Mouse (Mus musculus): ENCODE results near the gene Mroh2a. TPM values are rescaled to one million over a fixed set of nuclear protein-coding genes. Genes with fewer than 3 reads are reported as not detected.

Gene Mroh2a
- polyA plus RNA-seq, 1 experiment from 2014 or later: 1.4 TPM

DNA sequence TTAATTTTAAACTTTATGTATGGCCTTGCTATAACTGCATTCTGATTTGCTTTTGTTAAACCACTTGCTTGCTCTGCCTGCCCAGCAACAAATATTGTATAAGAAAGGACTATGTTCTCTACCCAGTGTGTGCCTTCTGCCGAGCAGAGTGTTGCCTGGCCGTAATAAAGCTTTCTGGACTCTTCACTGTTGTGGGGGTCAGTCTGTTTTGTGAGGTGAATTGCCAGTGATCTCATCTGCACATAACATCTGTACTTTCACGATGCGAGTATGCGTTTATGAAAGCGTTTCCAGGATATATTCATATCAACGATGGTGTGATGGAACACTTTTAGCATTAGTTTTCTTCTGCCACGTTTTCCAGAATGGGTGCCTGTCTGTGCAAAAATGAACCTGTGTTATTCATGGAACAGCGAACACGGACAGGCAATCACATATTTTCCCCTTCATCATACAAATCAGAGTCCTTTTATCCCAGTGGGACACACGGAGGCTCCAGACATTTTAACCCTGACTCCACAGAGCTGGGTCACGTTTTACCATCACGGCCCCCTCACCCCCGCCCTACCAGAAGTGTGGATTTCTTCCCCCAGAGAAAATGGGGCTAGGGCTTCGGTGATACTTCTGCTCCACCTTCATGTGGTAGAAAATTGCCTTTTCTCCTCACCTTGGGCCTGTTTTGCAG, 53.4 kb downstream of the Mroh2a start:
- Histone ChIP-seq H3K4me1 (ENCODE audit: control insufficient read depth, insufficient read depth, low read length) (peaks cover 18% of the 10 kb centered on the region), H3K27ac (ENCODE audit: low read depth, low read length) (no peak overlapping the region), H3K9ac (ENCODE audit: low read depth, low read length) (no peak overlapping the region), H3K9me3 (ENCODE audit: control insufficient read depth, low read length) (peaks cover 19% of the 10 kb centered on the region), H3K4me2 (replicated peaks; ENCODE audit: low read depth, low read length) (no peak overlapping the region), H3K27me3 (ENCODE audit: control insufficient read depth, insufficient read depth, low read length) (no peaks in the 10 kb centered on the region), H3K36me3 (ENCODE audit: control insufficient read depth, insufficient read depth, low read length) (peaks cover 9% of the 10 kb centered on the region; the same call in 1 of the 2 replicates), H3K4me3 (ENCODE audit: low read length) (no peak overlapping the region)
- WGBS: 76% methylated on average over 15 of the region's 15 CpGs
- no peak for ATAC-seq (ENCODE audit: low FRiP score, low TSS enrichment)

DNA sequence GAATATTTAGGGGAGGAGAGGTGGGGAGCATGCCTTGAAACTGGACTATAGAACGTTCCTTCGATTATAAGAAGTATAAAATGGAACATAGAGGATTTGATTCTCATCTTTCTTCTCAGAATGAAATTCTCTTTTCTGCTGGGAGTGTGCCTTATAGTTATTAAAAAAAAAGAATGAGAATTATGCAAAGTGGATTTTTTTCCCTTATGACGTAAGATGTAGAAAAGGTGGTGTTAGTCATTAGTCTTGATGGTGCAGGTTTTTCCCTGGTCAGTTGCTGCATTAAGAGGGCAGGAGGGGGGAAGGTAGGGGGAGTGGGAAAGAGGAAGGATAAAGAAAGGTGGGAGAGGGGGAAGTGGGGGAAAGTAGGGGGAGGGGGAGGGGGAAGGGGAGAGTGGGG, 55.5 kb downstream of the Mroh2a start:
- no peaks in the 10 kb centered on the region for H3K27me3 ChIP-seq (ENCODE audit: control insufficient read depth, insufficient read depth, low read length)
- no peak for ATAC-seq (ENCODE audit: low FRiP score, low TSS enrichment)
- no peak overlapping the region for H3K4me3 ChIP-seq (ENCODE audit: low read length)
- H3K9ac ChIP-seq (ENCODE audit: low read depth, low read length): no peak overlapping the region
- no peaks in the 10 kb centered on the region for H3K36me3 ChIP-seq (ENCODE audit: control insufficient read depth, insufficient read depth, low read length)
- 0 out of 2 replicates have a peak, but pooled peaks cover 2% of the 10 kb centered on the region for H3K4me1 ChIP-seq (ENCODE audit: control insufficient read depth, insufficient read depth, low read length)
- H3K27ac ChIP-seq (ENCODE audit: low read depth, low read length): no peak overlapping the region
- 65% methylated on average over 3 of the region's 3 CpGs for WGBS
- no peak overlapping the region for H3K4me2 ChIP-seq (replicated peaks; ENCODE audit: low read depth, low read length)
- H3K9me3 ChIP-seq (ENCODE audit: control insufficient read depth, low read length): peaks cover 32% of the 10 kb centered on the region

DNA sequence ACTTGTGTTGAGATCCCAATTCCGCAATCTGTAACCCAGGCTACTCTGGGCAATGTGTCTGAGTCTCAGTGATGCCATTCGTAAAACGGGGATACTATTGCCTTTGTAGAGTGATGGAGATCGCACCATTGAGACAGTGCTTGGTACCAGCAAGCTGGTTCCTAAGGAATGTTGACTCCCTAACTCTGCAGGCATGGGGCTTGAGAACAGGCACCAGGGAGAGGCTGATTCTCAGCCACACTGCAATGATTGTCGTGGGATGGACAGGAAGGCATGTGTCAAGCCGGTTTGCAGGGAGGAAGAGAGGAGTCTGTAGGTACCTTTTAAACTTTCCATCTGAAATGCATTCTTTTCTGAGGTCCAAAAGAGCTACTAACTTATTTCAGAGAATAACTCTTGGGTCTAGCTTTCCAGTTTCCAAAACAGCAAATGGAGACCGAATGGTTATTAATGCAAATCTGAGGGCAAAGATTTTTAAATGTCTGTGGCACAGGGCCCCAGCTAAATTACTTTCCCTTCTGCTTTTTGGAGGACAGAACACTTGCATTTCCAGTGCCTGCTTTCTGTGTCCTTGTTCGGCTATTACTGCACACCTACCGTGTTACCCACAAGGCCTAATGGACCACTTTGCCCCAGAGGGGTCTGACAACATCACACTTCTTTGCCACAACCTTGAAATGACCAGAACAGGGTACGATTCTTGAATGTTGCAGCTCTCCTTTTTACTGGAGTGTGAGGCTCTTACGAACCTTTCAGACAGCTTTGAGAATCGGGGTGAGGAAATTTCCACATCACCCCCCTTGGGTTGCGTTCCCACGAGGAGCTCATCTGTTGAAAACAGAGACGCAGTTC, 56.8 kb downstream of the Mroh2a start:
- ATAC-seq (ENCODE audit: low FRiP score, low TSS enrichment): no peak
- H3K27ac ChIP-seq (ENCODE audit: low read depth, low read length): no peak overlapping the region
- no peak overlapping the region for H3K4me3 ChIP-seq (ENCODE audit: low read length)
- peaks cover 44% of the 10 kb centered on the region for H3K9me3 ChIP-seq (ENCODE audit: control insufficient read depth, low read length)
- no peak overlapping the region for H3K4me2 ChIP-seq (replicated peaks; ENCODE audit: low read depth, low read length)
- H3K4me1 ChIP-seq (ENCODE audit: control insufficient read depth, insufficient read depth, low read length): no peaks in the 10 kb centered on the region
- H3K27me3 ChIP-seq (ENCODE audit: control insufficient read depth, insufficient read depth, low read length): no peaks in the 10 kb centered on the region
- no peak overlapping the region for H3K9ac ChIP-seq (ENCODE audit: low read depth, low read length)
- 80% methylated on average over 15 of the region's 15 CpGs for WGBS
- H3K36me3 ChIP-seq (ENCODE audit: control insufficient read depth, insufficient read depth, low read length): no peaks in the 10 kb centered on the region

DNA sequence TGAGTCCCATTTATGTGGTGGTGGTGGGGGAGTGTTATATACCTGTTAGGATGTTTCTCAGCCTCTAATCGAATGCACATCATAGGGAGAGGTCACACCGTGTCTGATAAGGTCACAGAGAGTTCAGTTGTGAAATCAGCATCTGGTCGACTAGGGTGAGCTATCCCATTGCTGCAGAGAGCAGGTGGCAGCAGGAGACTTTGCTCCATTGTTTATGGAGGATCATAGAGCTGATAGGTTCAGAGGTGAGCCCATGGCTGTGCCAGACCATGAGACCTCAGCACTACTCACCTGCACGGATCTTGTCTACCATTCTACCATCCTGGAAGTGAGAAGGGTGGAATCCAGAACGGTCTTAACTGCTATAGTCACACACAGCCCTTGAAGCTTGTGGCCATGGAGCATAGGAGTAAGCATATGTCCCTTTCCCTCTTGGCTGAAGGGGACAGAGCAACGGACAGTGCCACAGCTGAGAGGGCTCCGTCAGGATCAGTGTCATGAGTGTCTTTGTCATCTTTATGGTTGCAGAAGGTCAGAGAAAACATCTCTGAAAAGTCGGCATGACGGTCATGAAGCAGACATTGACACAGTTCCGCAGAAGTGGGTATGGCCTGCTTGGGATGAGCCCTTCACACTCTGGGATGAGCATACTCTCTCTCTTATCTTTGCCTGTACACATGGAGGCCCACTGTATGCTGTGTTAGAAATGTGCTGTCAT, 57.6 kb downstream of the Mroh2a start:
- Histone ChIP-seq H3K27ac (ENCODE audit: low read depth, low read length) (no peak overlapping the region), H3K27me3 (ENCODE audit: control insufficient read depth, insufficient read depth, low read length) (no peaks in the 10 kb centered on the region), H3K4me1 (ENCODE audit: control insufficient read depth, insufficient read depth, low read length) (no peaks in the 10 kb centered on the region), H3K36me3 (ENCODE audit: control insufficient read depth, insufficient read depth, low read length) (no peaks in the 10 kb centered on the region), H3K4me2 (replicated peaks; ENCODE audit: low read depth, low read length) (no peak overlapping the region), H3K4me3 (ENCODE audit: low read length) (no peak overlapping the region), H3K9ac (ENCODE audit: low read depth, low read length) (no peak overlapping the region), H3K9me3 (ENCODE audit: control insufficient read depth, low read length) (peaks cover 44% of the 10 kb centered on the region)
- 65% methylated on average over 10 of the region's 10 CpGs for WGBS
- no peak for ATAC-seq (ENCODE audit: low FRiP score, low TSS enrichment)

DNA sequence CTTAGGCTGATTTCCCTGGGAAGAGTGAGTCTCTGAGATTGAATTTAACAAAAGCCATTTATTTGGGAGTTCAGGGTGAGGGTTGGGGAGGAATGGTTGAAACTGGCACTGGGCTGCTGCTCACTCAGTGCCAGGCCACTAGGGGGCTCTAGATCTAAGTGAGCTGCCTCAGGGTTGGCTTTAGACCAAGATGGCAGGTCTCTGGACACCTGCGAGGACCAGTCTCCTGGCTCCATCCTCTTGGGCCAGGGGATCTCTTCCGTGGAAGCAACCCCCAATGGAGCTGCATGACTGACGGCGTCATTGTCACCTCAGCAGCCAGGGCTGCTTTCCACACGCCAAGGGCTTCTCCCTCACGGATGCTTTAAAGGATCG, 58.1 kb downstream of the Mroh2a start:
- ATAC-seq (ENCODE audit: low FRiP score, low TSS enrichment): no peak
- no peaks in the 10 kb centered on the region for H3K36me3 ChIP-seq (ENCODE audit: control insufficient read depth, insufficient read depth, low read length)
- H3K4me3 ChIP-seq (ENCODE audit: low read length): no peak overlapping the region
- 62% methylated on average over 7 of the region's 7 CpGs for WGBS
- H3K27me3 ChIP-seq (ENCODE audit: control insufficient read depth, insufficient read depth, low read length): no peaks in the 10 kb centered on the region
- H3K4me2 ChIP-seq (replicated peaks; ENCODE audit: low read depth, low read length): no peak overlapping the region
- no peak overlapping the region for H3K9ac ChIP-seq (ENCODE audit: low read depth, low read length)
- no peak overlapping the region for H3K27ac ChIP-seq (ENCODE audit: low read depth, low read length)
- peaks cover 45% of the 10 kb centered on the region for H3K9me3 ChIP-seq (ENCODE audit: control insufficient read depth, low read length)
- H3K4me1 ChIP-seq (ENCODE audit: control insufficient read depth, insufficient read depth, low read length): no peaks in the 10 kb centered on the region

DNA sequence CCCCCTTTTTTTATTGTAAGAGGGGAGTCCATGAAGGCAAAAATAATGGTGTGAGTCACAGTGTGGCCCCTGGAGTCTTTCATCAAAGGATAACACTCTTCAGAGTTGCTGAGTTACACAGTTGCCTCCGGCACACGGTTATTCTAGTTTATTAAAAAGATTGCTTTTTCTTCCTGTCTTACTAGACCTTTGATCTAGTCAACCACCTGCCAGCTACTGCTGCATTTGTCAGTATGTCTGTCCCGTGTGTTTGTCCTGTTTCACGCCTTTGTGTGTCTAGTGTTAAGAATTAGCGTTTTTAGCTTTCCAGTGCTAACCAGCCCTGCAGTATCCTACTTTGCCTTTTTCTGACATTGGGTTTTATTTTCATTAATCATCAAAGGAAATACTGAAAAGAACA, 58.9 kb downstream of the Mroh2a start:
- no peak overlapping the region for H3K4me3 ChIP-seq (ENCODE audit: low read length)
- no peak overlapping the region for H3K4me2 ChIP-seq (replicated peaks; ENCODE audit: low read depth, low read length)
- no peak overlapping the region for H3K9ac ChIP-seq (ENCODE audit: low read depth, low read length)
- H3K4me1 ChIP-seq (ENCODE audit: control insufficient read depth, insufficient read depth, low read length): no peaks in the 10 kb centered on the region
- peaks cover 52% of the 10 kb centered on the region for H3K9me3 ChIP-seq (ENCODE audit: control insufficient read depth, low read length)
- ATAC-seq (ENCODE audit: low FRiP score, low TSS enrichment): no peak
- H3K27me3 ChIP-seq (ENCODE audit: control insufficient read depth, insufficient read depth, low read length): no peaks in the 10 kb centered on the region
- no peaks in the 10 kb centered on the region for H3K36me3 ChIP-seq (ENCODE audit: control insufficient read depth, insufficient read depth, low read length)
- H3K27ac ChIP-seq (ENCODE audit: low read depth, low read length): no peak overlapping the region
- 71% methylated on average over 5 of the region's 5 CpGs for WGBS

DNA sequence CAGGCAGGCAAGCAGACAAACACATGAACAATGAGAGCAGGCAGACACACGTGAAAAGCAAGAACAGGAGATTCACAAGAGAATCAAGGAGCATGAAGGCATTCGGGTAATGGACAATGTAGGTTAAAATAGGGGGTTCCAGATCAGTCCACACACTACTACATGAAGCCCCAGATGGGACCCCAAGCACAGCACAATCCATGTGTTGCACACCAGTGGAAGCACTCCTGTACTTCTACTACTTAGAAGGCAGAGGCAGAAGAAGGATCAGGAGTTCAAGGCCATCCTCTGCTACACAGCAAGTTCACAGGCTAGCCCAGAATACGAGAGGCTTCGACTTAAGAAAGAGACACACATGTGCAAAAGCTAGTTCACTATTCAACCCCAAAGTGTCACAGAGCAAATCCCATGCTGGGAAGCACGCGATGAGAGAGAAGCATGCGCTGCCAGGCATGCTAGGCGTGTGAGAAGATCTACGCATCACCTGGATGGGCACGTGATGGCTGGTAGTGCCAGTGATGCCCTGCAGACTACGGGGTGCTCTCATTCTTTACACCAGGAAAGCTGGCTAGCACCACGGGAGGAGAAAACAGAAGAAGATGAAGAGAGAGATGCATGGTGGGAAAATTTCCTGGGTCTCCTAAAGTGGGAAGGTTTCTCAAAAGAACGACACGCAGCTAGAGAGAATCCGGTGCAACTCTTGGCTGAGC, 59.5 kb downstream of the Mroh2a start:
- no peak overlapping the region for H3K27ac ChIP-seq (ENCODE audit: low read depth, low read length)
- H3K4me1 ChIP-seq (ENCODE audit: control insufficient read depth, insufficient read depth, low read length): no peaks in the 10 kb centered on the region
- peaks cover 57% of the 10 kb centered on the region for H3K9me3 ChIP-seq (ENCODE audit: control insufficient read depth, low read length)
- no peak overlapping the region for H3K9ac ChIP-seq (ENCODE audit: low read depth, low read length)
- H3K27me3 ChIP-seq (ENCODE audit: control insufficient read depth, insufficient read depth, low read length): no peaks in the 10 kb centered on the region
- H3K4me3 ChIP-seq (ENCODE audit: low read length): no peak overlapping the region
- no peak for ATAC-seq (ENCODE audit: low FRiP score, low TSS enrichment)
- no peaks in the 10 kb centered on the region for H3K36me3 ChIP-seq (ENCODE audit: control insufficient read depth, insufficient read depth, low read length)
- 83% methylated on average over 15 of the region's 15 CpGs for WGBS
- H3K4me2 ChIP-seq (replicated peaks; ENCODE audit: low read depth, low read length): no peak overlapping the region

DNA sequence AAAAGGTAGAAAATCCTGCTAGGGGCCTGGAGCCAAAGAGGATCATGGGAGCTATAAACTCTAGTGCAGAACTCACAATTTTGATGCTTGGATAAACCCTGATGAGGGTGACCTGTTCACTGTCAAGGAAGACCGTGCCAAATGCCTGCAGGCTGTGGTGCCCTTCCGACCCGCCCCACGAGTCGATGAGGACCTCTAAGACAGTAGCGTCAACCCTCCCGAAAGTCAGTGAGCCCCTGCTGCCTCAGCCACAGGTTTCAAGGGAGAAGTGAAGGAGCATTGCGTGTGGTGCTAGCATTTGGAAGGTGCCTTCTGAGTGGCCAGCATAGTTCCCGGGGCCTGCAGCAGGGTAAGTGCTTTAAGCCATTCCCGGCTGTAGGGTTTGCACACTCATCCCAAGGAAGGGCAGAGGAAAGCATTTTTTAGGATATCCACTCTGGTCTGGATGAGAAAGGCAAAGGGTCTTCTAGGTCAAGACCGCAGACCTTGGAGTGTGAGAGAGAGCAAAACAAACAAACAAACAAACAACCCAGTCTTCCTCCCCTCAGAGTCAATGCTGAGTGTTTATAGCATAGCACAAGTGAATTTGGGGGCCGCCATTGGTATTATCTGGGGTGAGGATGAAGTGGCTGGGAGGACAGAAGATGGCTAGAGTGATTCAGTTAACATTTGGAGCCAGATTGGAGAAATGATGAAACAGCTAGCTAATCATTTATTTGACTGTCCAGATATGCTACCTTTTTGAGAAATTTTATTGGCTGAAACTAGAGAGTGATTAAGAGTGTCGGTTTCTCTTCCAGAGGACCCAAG, 60.3 kb downstream of the Mroh2a start:
- Histone ChIP-seq H3K36me3 (ENCODE audit: control insufficient read depth, insufficient read depth, low read length) (no peaks in the 10 kb centered on the region), H3K4me2 (replicated peaks; ENCODE audit: low read depth, low read length) (no peak overlapping the region), H3K9me3 (ENCODE audit: control insufficient read depth, low read length) (peaks cover 65% of the 10 kb centered on the region), H3K9ac (ENCODE audit: low read depth, low read length) (no peak overlapping the region), H3K27me3 (ENCODE audit: control insufficient read depth, insufficient read depth, low read length) (no peaks in the 10 kb centered on the region), H3K4me1 (ENCODE audit: control insufficient read depth, insufficient read depth, low read length) (no peaks in the 10 kb centered on the region), H3K27ac (ENCODE audit: low read depth, low read length) (no peak overlapping the region), H3K4me3 (ENCODE audit: low read length) (no peak overlapping the region)
- 72% methylated on average over 13 of the region's 13 CpGs for WGBS
- ATAC-seq (ENCODE audit: low FRiP score, low TSS enrichment): 0 out of 2 replicates have a peak, but pooled peaks have one; percentile 4
